Mouse (Mus musculus) G1E (cell line): ENCODE data around the gene Mier2. TPM values are rescaled to one million over a fixed set of nuclear protein-coding genes. Genes with fewer than 3 reads are reported as not detected.

ENCODE experiments used
- ATAC-seq: 2 replicates; pipeline ENCODE4 v1.8.0; 2016; ENCODE audit warnings: mild to moderate bottlenecking; ENCODE audit not compliant: insufficient number of reproducible peaks, poor library complexity, low FRiP score, severe bottlenecking; ENCODE audit errors: extremely low read depth
- DNase-seq: peaks from one replicate; pipeline ENCODE4 v3.0.0; 2012; ENCODE audit warnings: low spot score
- H3K27me3 ChIP-seq: 2 replicates; pipeline ENCODE4 v1.6.1; 2012; ENCODE audit warnings: mild to moderate bottlenecking, low read length, inconsistent platforms; ENCODE audit not compliant: insufficient read depth
- H3K36me3 ChIP-seq: replicated peaks from 2 replicates; pipeline ENCODE3; 2012; ENCODE audit warnings: mild to moderate bottlenecking, inconsistent platforms
- H3K4me1 ChIP-seq: 2 replicates; pipeline ENCODE4 v1.6.1; 2012; ENCODE audit warnings: low read depth, low read length, inconsistent platforms, mixed read lengths; ENCODE audit not compliant: insufficient read depth
- H3K4me3 ChIP-seq: 2 replicates; pipeline ENCODE4 v1.5.1; 2012; ENCODE audit warnings: low read depth, mild to moderate bottlenecking, inconsistent platforms, low read length, moderate library complexity, mixed read lengths
- H3K9me3 ChIP-seq: replicated peaks from 2 replicates; pipeline ENCODE4 v1.6.1; 2012; ENCODE audit warnings: inconsistent platforms
- CTCF ChIP-seq: IDR thresholded peaks from 2 replicates; pipeline ENCODE4 v1.5.1; 2012; ENCODE audit warnings: low read depth, low read length, inconsistent platforms, mixed read lengths
- GATA1 ChIP-seq: IDR thresholded peaks from 2 replicates; pipeline ENCODE4 v1.6.1; 2012; ENCODE audit warnings: borderline replicate concordance, low read length, inconsistent platforms, mixed read lengths
- GATA2 ChIP-seq: IDR thresholded peaks from 2 replicates; pipeline ENCODE4 v1.6.1; 2012; ENCODE audit warnings: low read depth, low read length, inconsistent platforms, borderline replicate concordance
- POLR2AphosphoS5 ChIP-seq: IDR thresholded peaks from 2 replicates; pipeline ENCODE4 v1.6.1; 2012; ENCODE audit warnings: low read depth, low read length, inconsistent platforms; ENCODE audit not compliant: insufficient replicate concordance
- TAL1 ChIP-seq: conservative IDR thresholded peaks from 2 replicates; pipeline ENCODE4 v1.6.1; 2012; ENCODE audit warnings: low read depth, low read length, inconsistent platforms, mixed read lengths
- polyA plus RNA-seq: library from polyadenylated mRNA; stranded (reverse); fragments of >175 nt; gene quantifications from 2 replicates; pipeline ENCODE4 v1.2.3, GENCODE M21; 2012
- total RNA-seq, 2 experiments: library from RNA; stranded (forward) in 1 of 2; stranded (reverse) in 1 of 2; fragments of 200-1000 nt in 1 of 2; fragments of >200 nt in 1 of 2; fragmentation: Nextera tagmentation in 1 of 2; gene quantifications; 2 replicates each; pipeline ENCODE4 v1.2.3; 2014 to 2017

Gene Mier2
- total and polyA plus RNA-seq, 3 experiments: 0.05 TPM; not detected in 2

DNA sequence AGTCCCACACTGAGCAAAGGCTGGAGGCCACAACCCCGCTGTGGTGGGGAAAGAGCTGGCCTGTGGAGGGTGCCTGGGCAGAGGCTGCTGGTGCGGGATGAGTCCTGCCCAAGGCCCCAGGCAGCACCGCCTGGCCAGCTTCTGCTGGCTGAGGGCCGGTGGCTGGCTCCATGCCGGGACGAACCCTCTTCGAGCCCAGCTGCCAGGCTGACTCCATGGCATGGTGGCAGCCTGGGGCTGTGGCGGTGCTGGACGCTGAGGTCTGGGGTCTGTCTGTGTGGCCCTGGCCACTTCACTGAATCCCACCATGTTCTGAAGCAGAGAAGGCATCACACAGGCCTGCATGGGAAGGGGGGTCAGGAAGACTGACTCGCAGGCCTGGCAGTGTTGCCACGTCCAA is 14.3 kb downstream of the Mier2 start:
- TF ChIP-seq GATA1: no peak
- TF ChIP-seq GATA2: no peak
- TF ChIP-seq POLR2AphosphoS5: no peak
- no peak for TF ChIP-seq CTCF
- no peak for TF ChIP-seq TAL1
- Histone ChIP-seq H3K4me3 (no peak overlapping the region), H3K4me1 (no peaks in the 10 kb centered on the region; the same call in 1 of the 2 replicates), H3K27me3 (no peaks in the 10 kb centered on the region; the same call in none of the 2 replicates), H3K9me3 (no peaks in the 10 kb centered on the region), H3K36me3 (no peaks in the 10 kb centered on the region)
- DNase-seq (no peak), ATAC-seq (no peak)

DNA sequence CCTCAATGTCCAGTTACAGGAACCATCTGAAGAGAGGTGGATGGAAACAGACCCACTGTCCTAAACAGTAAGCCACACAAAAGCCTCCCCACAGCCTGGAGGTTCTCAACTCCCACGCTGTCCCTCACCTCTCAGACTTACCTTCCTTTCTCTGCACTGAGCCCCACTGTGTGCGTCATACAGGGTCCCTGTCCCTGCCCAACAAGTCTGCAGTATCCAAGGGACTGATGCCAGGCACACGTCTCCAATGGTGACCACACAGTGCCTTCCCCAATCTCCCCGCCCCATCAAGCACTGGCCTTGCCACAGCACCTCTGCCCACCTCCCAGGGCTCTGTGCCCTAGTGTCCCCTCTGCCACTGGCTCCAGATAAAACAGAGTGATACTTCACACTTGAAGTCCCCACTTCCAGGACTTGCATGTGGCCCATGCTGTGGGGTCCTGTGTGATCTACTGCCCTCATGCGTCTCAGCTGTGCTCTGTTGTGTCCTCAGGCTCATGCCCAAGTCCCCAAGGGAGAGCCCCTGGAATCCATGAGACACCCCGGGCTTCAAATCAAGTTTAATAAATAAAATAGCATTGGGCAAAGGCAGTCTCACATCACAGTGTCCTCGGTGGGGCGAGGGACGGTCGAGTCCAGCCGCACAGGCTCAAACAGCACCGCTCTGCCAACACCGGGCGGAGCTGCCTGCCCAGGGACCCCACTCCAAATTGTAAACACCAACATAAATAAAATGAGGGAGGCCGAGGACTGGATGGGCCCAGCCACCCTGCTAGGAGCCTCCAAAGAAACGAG is 15.1 kb downstream of the Mier2 start:
- ATAC-seq: no peak
- Histone ChIP-seq H3K27me3 (no peaks in the 10 kb centered on the region; the same call in none of the 2 replicates), H3K9me3 (no peaks in the 10 kb centered on the region), H3K4me3 (no peak overlapping the region), H3K36me3 (no peaks in the 10 kb centered on the region), H3K4me1 (no peaks in the 10 kb centered on the region; the same call in 1 of the 2 replicates)
- DNase-seq: no peak
- no peak for TF ChIP-seq POLR2AphosphoS5
- no peak for TF ChIP-seq GATA2
- no peak for TF ChIP-seq GATA1
- no peak for TF ChIP-seq CTCF
- no peak for TF ChIP-seq TAL1

DNA sequence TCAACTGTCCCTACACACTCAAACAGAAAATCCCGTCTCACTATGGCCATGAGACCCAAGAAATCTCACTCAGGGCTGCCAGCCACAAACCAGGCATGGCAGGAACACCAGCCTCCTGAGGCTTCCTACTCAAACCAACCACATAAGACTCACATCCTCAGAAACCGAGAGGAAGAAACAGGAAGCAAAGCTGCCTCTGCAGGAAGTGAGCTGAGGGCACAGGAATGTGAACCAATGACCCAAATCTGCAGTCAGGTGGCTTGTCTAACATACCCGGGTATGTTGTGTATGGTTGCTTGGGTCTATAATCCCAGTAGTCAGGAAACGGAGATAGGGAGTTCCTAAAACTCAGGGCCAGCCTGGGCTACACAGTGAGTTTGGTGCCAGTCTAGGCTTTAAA is 16.1 kb downstream of the Mier2 start:
- Histone ChIP-seq H3K36me3 (no peaks in the 10 kb centered on the region), H3K4me3 (no peak overlapping the region), H3K27me3 (peaks cover 8% of the 10 kb centered on the region), H3K4me1 (peaks cover 2% of the 10 kb centered on the region; the same call in 1 of the 2 replicates), H3K9me3 (no peaks in the 10 kb centered on the region)
- DNase-seq (no peak), ATAC-seq (no peak)
- TF ChIP-seq TAL1: no peak
- TF ChIP-seq GATA1: no peak
- TF ChIP-seq GATA2: no peak
- TF ChIP-seq POLR2AphosphoS5: no peak
- TF ChIP-seq CTCF: no peak

DNA sequence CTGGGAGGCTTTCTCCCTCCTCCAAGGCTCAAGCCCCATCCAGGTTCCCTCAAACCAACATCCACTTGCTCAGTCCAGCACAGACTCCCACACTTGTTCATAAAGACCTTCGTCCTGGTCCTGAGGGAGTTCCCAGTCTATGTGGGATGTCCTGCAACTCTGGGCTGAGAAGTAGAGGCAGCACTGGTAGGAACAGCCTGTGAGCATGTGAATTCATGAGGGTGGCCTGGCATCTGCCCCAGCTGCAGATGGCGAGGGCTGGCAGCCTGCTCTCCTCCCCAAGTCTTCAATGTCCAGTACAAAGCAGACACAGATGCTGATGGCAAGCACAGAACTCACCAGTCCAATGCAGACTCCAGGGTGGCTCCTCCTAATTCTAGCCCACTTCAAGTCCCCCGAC is 16.7 kb downstream of the Mier2 start:
- H3K36me3 ChIP-seq: no peaks in the 10 kb centered on the region
- no peak for TF ChIP-seq CTCF
- TF ChIP-seq GATA1: no peak
- TF ChIP-seq GATA2: no peak
- TF ChIP-seq TAL1: no peak
- no peak for TF ChIP-seq POLR2AphosphoS5
- no peaks in the 10 kb centered on the region for H3K9me3 ChIP-seq
- ATAC-seq (no peak), DNase-seq (no peak)
- no peak overlapping the region for H3K4me3 ChIP-seq
- peaks cover 7% of the 10 kb centered on the region for H3K4me1 ChIP-seq
- H3K27me3 ChIP-seq: peaks cover 10% of the 10 kb centered on the region

DNA sequence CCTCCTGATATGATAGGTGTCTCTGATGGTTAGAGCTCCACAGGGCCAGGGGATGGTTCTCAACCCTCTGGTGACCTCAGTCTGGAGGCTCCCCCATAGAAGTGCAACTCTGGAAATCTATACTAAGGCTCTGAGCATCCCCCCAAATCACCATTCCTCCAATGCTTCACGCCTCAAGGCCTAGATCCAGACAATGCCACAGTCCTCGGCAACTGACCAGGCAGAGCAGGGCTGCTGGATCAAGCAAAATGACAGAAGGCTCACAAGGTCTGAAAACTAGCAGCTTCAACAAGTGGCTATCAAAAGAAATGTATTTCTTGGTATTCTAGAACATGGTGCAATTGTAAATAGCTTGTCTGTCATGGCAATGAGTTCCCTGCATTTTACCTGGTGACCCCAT is 17.2 kb downstream of the Mier2 start:
- no peak for TF ChIP-seq CTCF
- no peak for TF ChIP-seq GATA2
- TF ChIP-seq TAL1: no peak
- TF ChIP-seq GATA1: no peak
- TF ChIP-seq POLR2AphosphoS5: no peak
- DNase-seq (no peak), ATAC-seq (no peak)
- no peaks in the 10 kb centered on the region for H3K9me3 ChIP-seq
- no peaks in the 10 kb centered on the region for H3K36me3 ChIP-seq
- H3K27me3 ChIP-seq: peaks cover 15% of the 10 kb centered on the region
- H3K4me1 ChIP-seq: peaks cover 12% of the 10 kb centered on the region
- no peak overlapping the region for H3K4me3 ChIP-seq

DNA sequence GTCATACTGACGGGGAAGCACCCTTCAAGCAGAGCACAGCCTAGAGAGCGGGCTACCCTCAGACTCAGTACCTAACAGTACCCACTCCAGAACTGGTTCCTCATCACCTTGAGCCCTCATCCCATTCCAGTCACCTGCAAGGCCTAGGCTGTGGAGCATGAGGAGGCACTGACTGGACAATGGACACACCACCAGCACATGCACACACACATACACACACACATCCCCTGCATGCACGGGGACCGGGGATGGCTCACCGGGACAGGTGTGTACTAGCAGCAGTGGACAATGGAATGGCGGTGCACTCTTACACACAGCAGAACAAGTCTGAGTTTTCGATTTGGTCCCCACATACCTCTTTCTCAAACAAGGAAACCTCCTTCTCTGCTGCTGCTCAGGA is 17.7 kb downstream of the Mier2 start:
- Histone ChIP-seq H3K9me3 (no peaks in the 10 kb centered on the region), H3K36me3 (no peaks in the 10 kb centered on the region), H3K4me3 (no peak overlapping the region), H3K4me1 (peaks cover 12% of the 10 kb centered on the region), H3K27me3 (peaks cover 18% of the 10 kb centered on the region)
- no peak for TF ChIP-seq GATA1
- TF ChIP-seq CTCF: no peak
- TF ChIP-seq TAL1: no peak
- no peak for TF ChIP-seq POLR2AphosphoS5
- TF ChIP-seq GATA2: no peak
- ATAC-seq (no peak), DNase-seq (no peak)
